Mouse (Mus musculus): ENCODE data around the gene Ankrd1.

DNA sequence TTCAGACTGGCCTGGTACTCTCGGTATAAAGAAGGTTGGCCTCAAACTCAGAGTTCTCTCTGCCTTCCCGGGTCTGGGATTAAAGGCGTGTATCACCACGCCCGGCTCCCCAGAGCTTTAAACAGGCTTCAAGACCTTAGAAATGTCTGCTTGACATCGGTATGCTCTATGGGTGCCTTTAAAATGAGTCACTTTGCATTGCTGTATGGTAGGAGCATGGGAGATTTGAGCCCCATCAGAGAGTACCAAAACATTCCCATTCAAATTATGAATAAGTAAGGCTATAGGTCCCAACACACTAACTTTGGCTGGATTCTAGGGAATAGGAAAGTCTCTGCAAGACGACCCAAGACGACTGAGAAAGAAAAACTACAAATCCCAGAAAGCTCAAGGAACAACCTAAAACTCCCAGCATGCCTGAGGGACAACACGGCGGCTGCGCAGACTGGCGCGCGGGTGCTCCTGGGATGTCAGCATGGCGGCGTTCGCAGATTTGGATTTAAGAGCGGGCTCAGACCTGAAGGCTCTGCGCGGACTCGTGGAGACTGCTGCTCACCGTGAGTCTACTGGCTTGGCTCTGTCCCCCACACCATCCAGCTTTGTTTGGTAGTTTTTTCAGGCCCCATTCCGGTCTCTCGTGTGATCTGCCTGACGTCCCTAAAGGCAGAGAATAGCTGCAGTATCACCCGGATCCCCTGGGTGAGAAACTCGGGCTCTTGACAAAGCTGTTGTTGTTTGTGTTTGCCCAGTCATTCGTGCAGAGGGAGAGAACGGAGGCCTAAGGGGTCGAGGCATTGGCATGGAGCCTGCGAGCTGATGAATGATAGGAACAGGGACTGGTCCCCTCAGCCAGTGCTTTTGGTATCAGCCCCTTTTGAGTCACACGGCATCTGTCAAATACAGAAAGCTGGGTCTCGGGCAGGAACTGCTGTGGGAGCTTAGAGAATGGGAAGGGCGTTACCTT, 36.4 kb downstream of the Ankrd1 start, which contains the start of gene Rpp30:
- TF ChIP-seq POLR2A (IDR thresholded peaks at IDR 0.05; ENCODE audit: low read depth, low read length), result peak; percentile 63
- TF ChIP-seq CTCF (IDR thresholded peaks at IDR 0.05; ENCODE audit: borderline replicate concordance, insufficient read depth, low read length), result no peak
